Mouse (Mus musculus): ENCODE results near the gene Mboat7. TPM values are rescaled to one million over a fixed set of nuclear protein-coding genes. Genes with fewer than 3 reads are reported as not detected.
"Not testable (repeated sequence)": the region's sequence is repeated elsewhere in the genome, so short reads cannot be mapped to it uniquely, and the experiment has no call there.

The Mboat7 gene
- 31.1 and 33.9 TPM in 2 replicates for total RNA-seq (2012; rRNA removed)
- 100 to 1,000 TPM in 1 of 2 experiments, not detected in 1; 113 TPM for polyA plus RNA-seq (2012; ENCODE audit: insufficient read depth in 1 of 2, insufficient read length in 2 of 2, low read depth in 1 of 2, low replicate concordance in 2 of 2, missing spikeins in 1 of 2)

DNA sequence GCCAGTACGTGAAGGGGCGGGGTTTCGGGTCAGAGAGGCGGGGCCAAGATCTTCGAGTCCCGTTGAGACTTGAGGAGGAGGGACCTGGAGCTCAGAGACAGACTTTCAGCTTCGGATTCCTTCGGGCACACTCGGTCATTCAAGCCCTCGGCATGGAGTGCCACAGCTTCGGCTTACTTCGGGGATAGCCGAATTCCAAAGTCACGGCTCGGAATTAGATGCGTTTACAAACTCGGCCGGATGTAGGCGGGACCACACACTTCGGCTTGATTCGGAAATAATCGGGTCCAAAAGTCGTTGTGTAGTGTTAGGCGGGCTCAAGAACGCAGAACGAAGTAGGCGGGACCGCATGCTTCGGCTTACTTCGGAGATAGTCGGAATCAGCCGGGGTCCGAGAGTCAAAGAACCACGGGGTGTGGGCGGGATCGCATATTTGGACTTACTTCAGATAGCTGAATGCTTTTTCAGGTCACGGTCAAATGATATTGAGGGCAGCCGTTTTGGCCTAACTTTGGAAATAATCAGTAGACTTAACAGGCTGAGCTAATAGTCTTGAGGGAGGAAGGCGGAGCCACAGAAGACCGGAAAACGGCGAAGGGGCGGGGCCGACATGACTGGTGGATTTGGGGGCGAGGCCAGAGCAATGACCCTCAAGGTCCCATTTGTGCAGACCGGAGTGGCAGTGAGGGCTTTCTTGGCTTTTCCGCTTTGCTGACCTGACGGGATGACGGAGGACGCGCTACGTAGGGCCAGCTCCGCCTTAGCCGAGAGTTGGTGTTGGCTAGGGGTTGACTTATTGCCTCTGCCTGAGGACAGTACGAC, at the start of gene Mboat7:
Gene Mboat7 (minus strand): TSS at position 537 of the 822 bp plus-strand sequence.
- Histone ChIP-seq H3K4me3 (ENCODE audit: control insufficient read depth in 1 of 2, insufficient read depth in 1 of 2, low read depth in 2 of 2, low read length in 2 of 2) (peak within 1 kb of the TSS; percentile 73 to 79), H3K4me1 (ENCODE audit: control insufficient read depth in 1 of 2, insufficient read depth in 2 of 2, low read length in 2 of 2) (peaks cover 4 to 17% of the 10 kb centered on the region in 2 experiments; a peak in 3 of 4 replicates), H3K79me2 (ENCODE audit: control insufficient read depth, insufficient read depth, low read length, poor library complexity) (peaks cover 7% of the 10 kb centered on the region; the same call in 1 of the 2 replicates), H3K27ac (ENCODE audit: control insufficient read depth, low read depth, low read length) (peak within 1 kb of the TSS; percentile 92), H3K36me3 (ENCODE audit: control insufficient read depth in 1 of 2, insufficient read depth in 2 of 2, low read length in 2 of 2) (peaks cover 0 to 7% of the 10 kb centered on the region in 2 experiments; a peak in 3 of 4 replicates), H3K27me3 (ENCODE audit: control insufficient read depth in 1 of 2, insufficient read depth in 2 of 2, low read length in 2 of 2) (no peaks in the 10 kb centered on the region), H3K9me3 (replicated peaks; ENCODE audit: insufficient read depth, low read length) (no peaks in the 10 kb centered on the region), H3K9ac (ENCODE audit: control insufficient read depth, low read depth, low read length, poor library complexity, severe bottlenecking) (peak within 1 kb of the TSS; percentile 84)
- peak; percentile 98 for DNase-seq (ENCODE audit: low read depth, low spot score)
- 0 out of 2 replicates have a peak, but pooled peaks have one; percentile 14 for TF ChIP-seq E2F4 (IDR thresholded peaks at IDR 0.05; ENCODE audit: borderline replicate concordance, low read depth, low read length)
- TF ChIP-seq ELF1 (IDR thresholded peaks at IDR 0.05; ENCODE audit: low read depth, low read length): peak; percentile 56
- TF ChIP-seq SIN3A (IDR thresholded peaks at IDR 0.05; ENCODE audit: low read length): peak; percentile 41; the same call in 1 of the 2 replicates
- TF ChIP-seq POLR2A (IDR thresholded peaks at IDR 0.05; ENCODE audit: control insufficient read depth in 1 of 2, insufficient read depth in 1 of 2, low read depth in 1 of 2, low read length in 2 of 2, poor library complexity in 1 of 2): peak; percentile 61 to 64; a peak in 2 of 4 replicates
- 0 out of 2 replicates have a peak, but pooled peaks have one; percentile 5 for TF ChIP-seq ZNF384 (IDR thresholded peaks at IDR 0.05; ENCODE audit: low read depth, low read length)
- peak; percentile 61 for TF ChIP-seq MAX (IDR thresholded peaks at IDR 0.05; ENCODE audit: low read length)
- peak; percentile 22; the same call in 1 of the 2 replicates for TF ChIP-seq POLR2AphosphoS2 (IDR thresholded peaks at IDR 0.05; ENCODE audit: low read length)
- peak; percentile 61 for TF ChIP-seq HCFC1 (IDR thresholded peaks at IDR 0.05; ENCODE audit: low read depth, low read length)
- no peak; the same call in none of the 2 replicates for TF ChIP-seq KAT2A (conservative IDR thresholded peaks at IDR 0.05; ENCODE audit: low read depth, low read length)
- TF ChIP-seq MYB (IDR thresholded peaks at IDR 0.05; ENCODE audit: low read depth, low read length): no peak
- no peak for TF ChIP-seq GABPA (IDR thresholded peaks at IDR 0.05; ENCODE audit: low read depth, low read length)
- TF ChIP-seq ZMIZ1 (IDR thresholded peaks at IDR 0.05; ENCODE audit: low read depth, low read length): peak; percentile 76; the same call in 1 of the 2 replicates
- peak; percentile 70 for TF ChIP-seq NELFE (IDR thresholded peaks at IDR 0.05; ENCODE audit: low read depth, low read length)
- TF ChIP-seq TBP (IDR thresholded peaks at IDR 0.05; ENCODE audit: low read depth, low read length): 0 out of 2 replicates have a peak, but pooled peaks have one; percentile 32

DNA sequence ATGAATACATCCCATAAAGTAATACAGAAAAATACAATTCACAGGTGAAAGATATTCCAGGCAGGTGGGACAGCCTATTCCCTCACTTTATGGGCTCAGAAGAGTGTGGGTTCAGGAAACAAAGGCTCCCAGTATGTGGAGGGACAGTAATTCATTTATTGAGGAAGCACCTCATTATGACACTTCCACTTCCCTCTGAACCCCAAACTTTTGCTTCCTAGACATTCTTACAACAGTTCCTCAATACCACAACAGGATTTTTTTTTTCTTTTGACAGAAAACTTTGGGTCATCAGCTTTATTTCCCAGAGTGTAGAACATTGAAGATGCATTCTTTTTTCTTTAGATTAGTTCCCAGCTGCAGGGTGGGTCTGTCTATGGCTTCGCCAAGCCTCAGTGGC, 39.4 kb upstream of the Mboat7 start:
- H3K27ac ChIP-seq (ENCODE audit: control insufficient read depth, low read depth, low read length); H3K27me3 ChIP-seq (ENCODE audit: control insufficient read depth in 1 of 2, insufficient read depth in 2 of 2, low read length in 2 of 2); DNase-seq (ENCODE audit: low read depth, low spot score); H3K36me3 ChIP-seq (ENCODE audit: control insufficient read depth in 1 of 2, insufficient read depth in 2 of 2, low read length in 2 of 2); H3K9ac ChIP-seq (ENCODE audit: control insufficient read depth, low read depth, low read length, poor library complexity, severe bottlenecking); H3K79me2 ChIP-seq (ENCODE audit: control insufficient read depth, insufficient read depth, low read length, poor library complexity); H3K4me3 ChIP-seq (ENCODE audit: control insufficient read depth in 1 of 2, insufficient read depth in 1 of 2, low read depth in 2 of 2, low read length in 2 of 2); H3K4me1 ChIP-seq (ENCODE audit: control insufficient read depth in 1 of 2, insufficient read depth in 2 of 2, low read length in 2 of 2); H3K9me3 ChIP-seq (replicated peaks; ENCODE audit: insufficient read depth, low read length): not testable (repeated sequence)

- not testable (repeated sequence) for H3K79me2 ChIP-seq (ENCODE audit: control insufficient read depth, insufficient read depth, low read length, poor library complexity); H3K27me3 ChIP-seq (ENCODE audit: control insufficient read depth in 1 of 2, insufficient read depth in 2 of 2, low read length in 2 of 2); H3K9me3 ChIP-seq (replicated peaks; ENCODE audit: insufficient read depth, low read length); H3K36me3 ChIP-seq (ENCODE audit: control insufficient read depth in 1 of 2, insufficient read depth in 2 of 2, low read length in 2 of 2); H3K4me1 ChIP-seq (ENCODE audit: control insufficient read depth in 1 of 2, insufficient read depth in 2 of 2, low read length in 2 of 2); H3K27ac ChIP-seq (ENCODE audit: control insufficient read depth, low read depth, low read length); H3K9ac ChIP-seq (ENCODE audit: control insufficient read depth, low read depth, low read length, poor library complexity, severe bottlenecking); H3K4me3 ChIP-seq (ENCODE audit: control insufficient read depth in 1 of 2, insufficient read depth in 1 of 2, low read depth in 2 of 2, low read length in 2 of 2); DNase-seq (ENCODE audit: low read depth, low spot score)
Observed at GRCm38 (mm10) chr7:3725459-3725858, 32.1 kb upstream of the Mboat7 start.

DNA sequence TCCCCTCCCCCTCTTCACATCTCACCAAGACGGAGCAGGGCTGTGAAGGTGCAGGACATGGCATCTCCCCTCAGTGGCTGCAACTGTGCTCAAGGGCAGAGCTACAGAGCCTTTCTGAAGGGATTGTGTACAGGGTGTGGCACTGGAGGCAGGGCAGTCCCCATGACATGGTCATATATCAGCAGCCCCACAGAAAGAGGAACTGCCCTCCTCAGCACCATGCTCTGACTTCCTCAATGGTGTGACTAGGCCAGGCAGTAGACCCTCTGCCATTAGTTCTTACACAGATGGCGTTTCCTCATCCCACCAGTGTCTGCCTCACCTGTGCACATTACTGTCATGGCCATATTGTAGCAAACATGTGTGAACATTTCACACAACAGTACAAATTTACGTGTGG, 26.9 kb upstream of the Mboat7 start, which contains the start of gene Pirb:
Gene Pirb (minus strand): TSS at position 124 of the 400 bp plus-strand sequence.
- not testable (repeated sequence) for H3K36me3 ChIP-seq (ENCODE audit: control insufficient read depth in 1 of 2, insufficient read depth in 2 of 2, low read length in 2 of 2); H3K9me3 ChIP-seq (replicated peaks; ENCODE audit: insufficient read depth, low read length); H3K27ac ChIP-seq (ENCODE audit: control insufficient read depth, low read depth, low read length); H3K9ac ChIP-seq (ENCODE audit: control insufficient read depth, low read depth, low read length, poor library complexity, severe bottlenecking); H3K27me3 ChIP-seq (ENCODE audit: control insufficient read depth in 1 of 2, insufficient read depth in 2 of 2, low read length in 2 of 2); H3K4me1 ChIP-seq (ENCODE audit: control insufficient read depth in 1 of 2, insufficient read depth in 2 of 2, low read length in 2 of 2); H3K79me2 ChIP-seq (ENCODE audit: control insufficient read depth, insufficient read depth, low read length, poor library complexity); DNase-seq (ENCODE audit: low read depth, low spot score); H3K4me3 ChIP-seq (ENCODE audit: control insufficient read depth in 1 of 2, insufficient read depth in 1 of 2, low read depth in 2 of 2, low read length in 2 of 2)

Data from MEL (cell line).